Mouse (Mus musculus): Measurements from ENCODE around the gene Lrp8. TPM values are rescaled to one million over a fixed set of nuclear protein-coding genes. Genes with fewer than 3 reads are reported as not detected.

Lrp8 gene
- total and polyA plus RNA-seq, 3 experiments: 25.2 to 33.2 TPM; not detected in 1

- DNase-seq (ENCODE audit: low read depth, low spot score): no peak
Observed at GRCm38 (mm10) chr4:107829675-107830074, 27.6 kb downstream of the Lrp8 start.

GRCm38 (mm10) chr4:107830189-107830588 is 28.1 kb downstream of the Lrp8 start:
- H3K79me2 ChIP-seq (ENCODE audit: control insufficient read depth, insufficient read depth, low read length, poor library complexity): 0 out of 2 replicates have a peak, but pooled peaks cover 1% of the 10 kb centered on the region
- TF ChIP-seq POLR2AphosphoS5 (IDR thresholded peaks at IDR 0.05; ENCODE audit: borderline replicate concordance, low read depth, low read length) (no peak), MAX (IDR thresholded peaks at IDR 0.05; ENCODE audit: low read length) (no peak), E2F4 (IDR thresholded peaks at IDR 0.05; ENCODE audit: borderline replicate concordance, low read depth, low read length) (no peak), MYB (IDR thresholded peaks at IDR 0.05; ENCODE audit: low read depth, low read length) (no peak), TBP (IDR thresholded peaks at IDR 0.05; ENCODE audit: low read depth, low read length) (no peak), MAFK (IDR thresholded peaks at IDR 0.05; ENCODE audit: borderline replicate concordance, low read depth, low read length) (no peak), MXI1 (IDR thresholded peaks at IDR 0.05; ENCODE audit: low read depth, low read length) (no peak), MAZ (IDR thresholded peaks at IDR 0.05; ENCODE audit: low read depth, low read length) (no peak)
- H3K4me3 ChIP-seq (ENCODE audit: control insufficient read depth in 1 of 2, insufficient read depth in 1 of 2, low read depth in 2 of 2, low read length in 2 of 2): no peak overlapping the region
- no peak for DNase-seq (ENCODE audit: low read depth, low spot score)
- H3K4me1 ChIP-seq (ENCODE audit: control insufficient read depth in 1 of 2, insufficient read depth in 2 of 2, low read length in 2 of 2): no peaks in the 10 kb centered on the region
- H3K9me3 ChIP-seq (replicated peaks; ENCODE audit: insufficient read depth, low read length): no peaks in the 10 kb centered on the region
- H3K27ac ChIP-seq (ENCODE audit: control insufficient read depth, low read depth, low read length): no peak overlapping the region
- no peaks in the 10 kb centered on the region for H3K27me3 ChIP-seq (ENCODE audit: control insufficient read depth in 1 of 2, insufficient read depth in 2 of 2, low read length in 2 of 2)
- H3K36me3 ChIP-seq (ENCODE audit: control insufficient read depth in 1 of 2, insufficient read depth in 2 of 2, low read length in 2 of 2): no peaks in the 10 kb centered on the region; a peak in 2 of 4 replicates
- H3K9ac ChIP-seq (ENCODE audit: control insufficient read depth, low read depth, low read length, poor library complexity, severe bottlenecking): no peak overlapping the region

More at GRCm38 (mm10) chr4:107829675-107830074, 27.6 kb downstream of the Lrp8 start:
- Histone ChIP-seq H3K27ac (ENCODE audit: control insufficient read depth, low read depth, low read length) (no peak overlapping the region), H3K4me1 (ENCODE audit: control insufficient read depth in 1 of 2, insufficient read depth in 2 of 2, low read length in 2 of 2) (no peaks in the 10 kb centered on the region), H3K9me3 (replicated peaks; ENCODE audit: insufficient read depth, low read length) (no peaks in the 10 kb centered on the region), H3K9ac (ENCODE audit: control insufficient read depth, low read depth, low read length, poor library complexity, severe bottlenecking) (no peak overlapping the region), H3K79me2 (ENCODE audit: control insufficient read depth, insufficient read depth, low read length, poor library complexity) (0 out of 2 replicates have a peak, but pooled peaks cover 1% of the 10 kb centered on the region), H3K27me3 (ENCODE audit: control insufficient read depth in 1 of 2, insufficient read depth in 2 of 2, low read length in 2 of 2) (no peaks in the 10 kb centered on the region), H3K36me3 (ENCODE audit: control insufficient read depth in 1 of 2, insufficient read depth in 2 of 2, low read length in 2 of 2) (no peaks in the 10 kb centered on the region; a peak in 2 of 4 replicates), H3K4me3 (ENCODE audit: control insufficient read depth in 1 of 2, insufficient read depth in 1 of 2, low read depth in 2 of 2, low read length in 2 of 2) (no peak overlapping the region)
- TF ChIP-seq MYC (IDR thresholded peaks at IDR 0.05; ENCODE audit: low read depth, low read length): no peak
- no peak for TF ChIP-seq ZKSCAN1 (IDR thresholded peaks at IDR 0.05; ENCODE audit: low read depth, low read length)
- no peak for TF ChIP-seq TCF12 (IDR thresholded peaks at IDR 0.05; ENCODE audit: low read depth, low read length)
- TF ChIP-seq RCOR1 (IDR thresholded peaks at IDR 0.05; ENCODE audit: low read depth, low read length): no peak
- TF ChIP-seq E2F4 (IDR thresholded peaks at IDR 0.05; ENCODE audit: borderline replicate concordance, low read depth, low read length): no peak

GRCm38 (mm10) chr4:107830821-107831221 is 28.8 kb downstream of the Lrp8 start:
- Histone ChIP-seq H3K27ac (ENCODE audit: control insufficient read depth, low read depth, low read length) (no peak overlapping the region), H3K9ac (ENCODE audit: control insufficient read depth, low read depth, low read length, poor library complexity, severe bottlenecking) (no peak overlapping the region)

More at GRCm38 (mm10) chr4:107830821-107831221, 28.8 kb downstream of the Lrp8 start:
- H3K27me3 ChIP-seq (ENCODE audit: control insufficient read depth in 1 of 2, insufficient read depth in 2 of 2, low read length in 2 of 2): no peaks in the 10 kb centered on the region
- no peaks in the 10 kb centered on the region; a peak in 2 of 4 replicates for H3K36me3 ChIP-seq (ENCODE audit: control insufficient read depth in 1 of 2, insufficient read depth in 2 of 2, low read length in 2 of 2)
- no peak overlapping the region for H3K4me3 ChIP-seq (ENCODE audit: control insufficient read depth in 1 of 2, insufficient read depth in 1 of 2, low read depth in 2 of 2, low read length in 2 of 2)
- TF ChIP-seq KAT2A (conservative IDR thresholded peaks at IDR 0.05; ENCODE audit: low read depth, low read length) (no peak), MXI1 (IDR thresholded peaks at IDR 0.05; ENCODE audit: low read depth, low read length) (no peak), GATA1 (IDR thresholded peaks at IDR 0.05; ENCODE audit: low read depth, low read length) (no peak), ETS1 (IDR thresholded peaks at IDR 0.05; ENCODE audit: low read depth, low read length) (no peak), HCFC1 (IDR thresholded peaks at IDR 0.05; ENCODE audit: low read depth, low read length) (no peak), SIN3A (IDR thresholded peaks at IDR 0.05; ENCODE audit: low read length) (no peak), TAL1 (IDR thresholded peaks at IDR 0.05; ENCODE audit: low read length) (no peak)
- no peaks in the 10 kb centered on the region for H3K9me3 ChIP-seq (replicated peaks; ENCODE audit: insufficient read depth, low read length)
- H3K4me1 ChIP-seq (ENCODE audit: control insufficient read depth in 1 of 2, insufficient read depth in 2 of 2, low read length in 2 of 2): no peaks in the 10 kb centered on the region
- 0 out of 2 replicates have a peak, but pooled peaks cover 1% of the 10 kb centered on the region for H3K79me2 ChIP-seq (ENCODE audit: control insufficient read depth, insufficient read depth, low read length, poor library complexity)
- DNase-seq (ENCODE audit: low read depth, low spot score): no peak
